Mouse (Mus musculus) intestine, postnatal 0 days (tissue): ENCODE measurements around the gene Cpne9. TPM values are rescaled to one million over a fixed set of nuclear protein-coding genes. Genes with fewer than 3 reads are reported as not detected.

Source experiments
- ATAC-seq: fragments of 200-750 bp; cut with Nextera tagmentation; 2 replicates; pipeline ENCODE4 v1.8.0; 2017; ENCODE audit warnings: mild to moderate bottlenecking, moderate TSS enrichment, moderate library complexity
- H3K27ac ChIP-seq: fragments of 300-500 bp; sonication (generic); 2 replicates; pipeline ENCODE4 v1.5.1; 2014; ENCODE audit warnings: mild to moderate bottlenecking, low read depth, low read length, moderate library complexity
- H3K27me3 ChIP-seq: fragments of 300-500 bp; sonication (generic); replicated peaks from 2 replicates; pipeline ENCODE4 v1.6.1; 2014; ENCODE audit warnings: low read length, mixed read lengths; ENCODE audit not compliant: control insufficient read depth, insufficient read depth
- H3K36me3 ChIP-seq: fragments of 300-500 bp; sonication (generic); 2 replicates; pipeline ENCODE4 v1.6.1; 2014; ENCODE audit warnings: mild to moderate bottlenecking, moderate library complexity; ENCODE audit not compliant: control insufficient read depth, insufficient read depth
- H3K4me1 ChIP-seq: fragments of 300-500 bp; sonication (generic); replicated peaks from 2 replicates; pipeline ENCODE4 v1.6.1; 2014; ENCODE audit warnings: antibody characterized with exemption, low read length, mixed read lengths; ENCODE audit not compliant: control insufficient read depth, insufficient read depth
- H3K4me2 ChIP-seq: fragments of 300-500 bp; sonication (generic); replicated peaks from 2 replicates; pipeline ENCODE4 v1.6.1; 2014; ENCODE audit warnings: low read depth, mild to moderate bottlenecking, moderate library complexity
- H3K4me3 ChIP-seq: fragments of 300-500 bp; sonication (generic); 2 replicates; pipeline ENCODE4 v1.5.1; 2014; ENCODE audit warnings: low read depth, low read length
- H3K9ac ChIP-seq: fragments of 300-500 bp; sonication (generic); 2 replicates; pipeline ENCODE4 v1.6.1; 2014; ENCODE audit warnings: mild to moderate bottlenecking, low read depth, low read length
- H3K9me3 ChIP-seq: fragments of 300-500 bp; sonication (generic); 2 replicates; pipeline ENCODE4 v1.6.1; 2016; ENCODE audit warnings: mixed run types; ENCODE audit not compliant: control insufficient read depth
- CTCF ChIP-seq: sonication (generic); IDR thresholded peaks from 2 replicates; pipeline ENCODE4 v1.5.1; 2016; ENCODE audit warnings: low read depth, mild to moderate bottlenecking, control low read depth, antibody characterized with exemption, moderate library complexity
- WGBS: fragments of 180-500 bp; shearing (Covaris S2); extraction: QIAGEN DNeasy Blood & Tissue Kit; methylation state at CpG from one replicate; pipeline ENCODE4 v1.1.7; 2014; 5-methylcytosine and 5-hydroxymethylcytosine counted together
- polyA plus RNA-seq: library from polyadenylated mRNA; unstranded; fragments of >200 nt; fragmentation: Nextera tagmentation; extraction: Ambion mirVana; gene quantifications from 2 replicates; pipeline ENCODE4 v1.2.1, GENCODE M21; 2015

Cpne9 gene
- polyA plus RNA-seq, 1 experiment from 2014 or later = not detected

- TF ChIP-seq CTCF = no peak
- Histone ChIP-seq H3K27ac (no peak overlapping the region), H3K36me3 (peaks cover 9% of the 10 kb centered on the region), H3K9me3 (no peaks in the 10 kb centered on the region), H3K4me3 (0 out of 2 replicates have a peak overlapping the region, but pooled peaks have one; percentile 5), H3K4me2 (peak overlapping the region; percentile 53), H3K4me1 (no peaks in the 10 kb centered on the region), H3K9ac (no peak overlapping the region), H3K27me3 (peaks cover 19% of the 10 kb centered on the region)
- WGBS = 5% methylated on average over 6 of the region's 6 CpGs
- no peak; the same call in 1 of the 2 replicates for ATAC-seq
These were observed 1.4 kb downstream of the Cpne9 start for GRCm38 (mm10) chr6:113283500-113283899.

GRCm38 (mm10) chr6:113284931-113285330 is 2.8 kb downstream of the Cpne9 start:
- Histone ChIP-seq H3K36me3 (peaks cover 6% of the 10 kb centered on the region), H3K9ac (no peak overlapping the region), H3K4me1 (no peaks in the 10 kb centered on the region), H3K9me3 (no peaks in the 10 kb centered on the region), H3K27ac (no peak overlapping the region), H3K4me2 (no peak overlapping the region), H3K27me3 (peaks cover 19% of the 10 kb centered on the region), H3K4me3 (no peak overlapping the region)
- 67% methylated on average over 3 of the region's 3 CpGs for WGBS
- TF ChIP-seq CTCF = no peak
- ATAC-seq = no peak

GRCm38 (mm10) chr6:113286316-113286715 is 4.2 kb downstream of the Cpne9 start:
- TF ChIP-seq CTCF = no peak
- Histone ChIP-seq H3K27me3 (peaks cover 19% of the 10 kb centered on the region), H3K4me2 (no peak overlapping the region), H3K4me3 (no peak overlapping the region), H3K4me1 (no peaks in the 10 kb centered on the region), H3K27ac (no peak overlapping the region), H3K9me3 (no peaks in the 10 kb centered on the region), H3K36me3 (no peaks in the 10 kb centered on the region), H3K9ac (no peak overlapping the region)
- 65% methylated on average over 1 of the region's 1 CpGs for WGBS
- ATAC-seq = no peak

- TF ChIP-seq CTCF = no peak
- H3K36me3 ChIP-seq = no peaks in the 10 kb centered on the region
- WGBS = 65% methylated on average over 4 of the region's 4 CpGs
- H3K27me3 ChIP-seq = peaks cover 14% of the 10 kb centered on the region
- H3K9me3 ChIP-seq = no peaks in the 10 kb centered on the region
- no peak overlapping the region for H3K4me3 ChIP-seq
- no peak for ATAC-seq
- H3K27ac ChIP-seq = no peak overlapping the region
- no peak overlapping the region for H3K9ac ChIP-seq
- H3K4me2 ChIP-seq = no peak overlapping the region
- no peaks in the 10 kb centered on the region for H3K4me1 ChIP-seq
These were observed 5.1 kb downstream of the Cpne9 start for GRCm38 (mm10) chr6:113287236-113287635.

GRCm38 (mm10) chr6:113289346-113289745 is 7.2 kb downstream of the Cpne9 start:
- Histone ChIP-seq H3K27ac (no peak overlapping the region), H3K4me3 (no peak overlapping the region), H3K9ac (no peak overlapping the region), H3K4me2 (no peak overlapping the region), H3K27me3 (no peaks in the 10 kb centered on the region; the same call in 1 of the 2 replicates), H3K36me3 (no peaks in the 10 kb centered on the region), H3K9me3 (no peaks in the 10 kb centered on the region), H3K4me1 (no peaks in the 10 kb centered on the region)
- ATAC-seq = no peak
- no peak for TF ChIP-seq CTCF
- WGBS = 89% methylated on average over 15 of the region's 15 CpGs

- no peaks in the 10 kb centered on the region for H3K4me1 ChIP-seq
- H3K27me3 ChIP-seq = no peaks in the 10 kb centered on the region
- no peak for ATAC-seq
- H3K4me3 ChIP-seq = no peak overlapping the region
- H3K9ac ChIP-seq = no peak overlapping the region
- no peak overlapping the region for H3K4me2 ChIP-seq
- no peaks in the 10 kb centered on the region for H3K36me3 ChIP-seq
- no peaks in the 10 kb centered on the region for H3K9me3 ChIP-seq
- no peak overlapping the region for H3K27ac ChIP-seq
- 65% methylated on average over 6 of the region's 6 CpGs for WGBS
- no peak for TF ChIP-seq CTCF
These were observed 8.2 kb downstream of the Cpne9 start for GRCm38 (mm10) chr6:113290346-113290745.

- Histone ChIP-seq H3K4me2 (no peak overlapping the region), H3K27ac (no peak overlapping the region), H3K36me3 (no peaks in the 10 kb centered on the region), H3K27me3 (no peaks in the 10 kb centered on the region), H3K9me3 (no peaks in the 10 kb centered on the region), H3K4me1 (no peaks in the 10 kb centered on the region), H3K9ac (no peak overlapping the region), H3K4me3 (no peak overlapping the region)
- no peak for TF ChIP-seq CTCF
- WGBS = 57% methylated on average over 5 of the region's 5 CpGs
- ATAC-seq = no peak
These were observed 10.8 kb downstream of the Cpne9 start for GRCm38 (mm10) chr6:113292938-113293337.
